Mouse (Mus musculus): ENCODE results near the gene Npepl1. TPM values are rescaled to one million over a fixed set of nuclear protein-coding genes. Genes with fewer than 3 reads are reported as not detected.

Npepl1 gene
- 10 to 100 TPM; 71.1 to 71.6 TPM for total RNA-seq (2023)

GRCm38 (mm10) chr2:174109991-174110782, at the start of gene Npepl1:
TSS of gene Npepl1 (plus strand) at chr2:174110349.

GRCm38 (mm10) chr2:174075673-174076432, 34.3 kb upstream of the Npepl1 start, which contains the start of gene Stx16:
TSS of gene Stx16 (plus strand) at chr2:174076308.

Other genes with a start within 250 kb of the Npepl1 start
- 100 to 1,000 TPM; 115 to 123 TPM for gene Stx16, start 34.0 kb upstream of the Npepl1 start, total RNA-seq (2023)
- 100 to 1,000 TPM; 543 to 547 TPM for gene Gnas, start 174.0 kb downstream of the Npepl1 start, total RNA-seq (2023)
- under 1 TPM in 1 of 2 experiments, not detected in 1; 0.45 TPM for gene Gm20721, start 236.4 kb downstream of the Npepl1 start, total RNA-seq (2023)